ENCODE assay signal across 39 mouse cellular contexts in the genomic region with DNA sequence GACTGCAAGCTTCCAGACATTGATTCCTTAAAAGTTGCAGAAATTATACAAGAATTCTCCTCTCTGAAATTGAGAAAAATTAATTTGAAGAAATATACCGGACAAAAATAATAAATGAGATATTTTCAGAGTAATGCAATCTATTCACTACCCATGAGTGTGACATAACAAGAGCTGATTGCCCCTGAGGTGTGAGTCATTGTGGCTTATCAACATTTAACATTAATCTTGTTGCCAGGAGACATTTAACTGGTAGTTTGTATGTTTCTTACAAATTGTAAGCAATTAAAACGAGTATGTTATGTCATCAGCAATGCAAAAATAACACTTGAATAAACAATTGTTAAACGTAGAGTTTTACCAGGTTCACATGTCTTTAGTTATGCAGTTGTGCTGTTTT. TPM values are rescaled to one million over a fixed set of nuclear protein-coding genes. Genes with fewer than 3 reads are reported as not detected.
"Had no signal": no experiment of that assay in that cellular context is flagged by ENCODE, and none has a peak within 500 bp of the region (broad histone marks: within the 10 kb centered on the region; RNA-seq: fewer than 3 reads in every experiment).

No protein-coding gene starts in this region.

- ATAC-seq: hindbrain, postnatal 0 days; intestine, postnatal 0 days had no signal

- DNase-seq: gastrocnemius, adult 2 months; gastrocnemius, postnatal 10 days; gastrocnemius, postnatal 25 days; heart, adult 18-20 months; heart, postnatal 14 days; heart, postnatal 36 days; kidney, adult 18-20 months; kidney, adult 8-10 months; kidney, postnatal 10 days; kidney, postnatal 25 days; kidney, postnatal 4 days; liver; liver, embryonic 13.5 days had no signal

RNA-seq across cellular contexts. Expression of gene Gm11146, which starts 33.5 kb away (rescaled TPM):
- total RNA-seq: gastrocnemius, adult 2 months; gastrocnemius, postnatal 10 days; gastrocnemius, postnatal 25 days; gastrocnemius, postnatal 4 days; granulocyte monocyte progenitor cell, adult 5-6 weeks; heart, adult 18-20 months; heart, adult 8-10 months; heart, postnatal 14 days; heart, postnatal 36 days; hematopoietic stem cell, adult 5-6 weeks; hindbrain, postnatal 0 days; layer of hippocampus, adult 2 months; layer of hippocampus, postnatal 10 days; layer of hippocampus, postnatal 25 days; left cerebral cortex, adult 2 months; left cerebral cortex, postnatal 14 days; left cerebral cortex, postnatal 36 days had no signal
- polyA plus RNA-seq: heart, embryonic 11.5 days; heart, embryonic 13.5 days; heart, embryonic 15.5 days; heart, postnatal 0 days; hindbrain, embryonic 11.5 days; hindbrain, embryonic 13.5 days; hindbrain, embryonic 15.5 days; hindbrain, postnatal 0 days; intestine, embryonic 14.5 days; intestine, postnatal 0 days; kidney, embryonic 14.5 days; kidney, embryonic 16.5 days; limb, embryonic 10.5 days; limb, embryonic 12.5 days; limb, embryonic 14.5 days; liver, embryonic 11.5 days; liver, embryonic 13.5 days had no signal
